Mouse (Mus musculus): ENCODE measurements at regions not wholly inside any gene's neighbourhood (a gene's known extent, or its start where the extent isn't known, plus 50 kb on each side); places are given as distances from the start of the nearest gene placed in this dataset.

GRCm38 (mm10) chr3:134033862-134034261 lies 202.4 kb upstream of the Cxxc4 start:
- TF ChIP-seq CTCF (IDR thresholded peaks at IDR 0.05; ENCODE audit: control insufficient read depth, insufficient read depth, low read length): no peak
- no peak for TF ChIP-seq POLR2A (IDR thresholded peaks at IDR 0.05; ENCODE audit: borderline replicate concordance, control insufficient read depth, low read depth, low read length)

Data from bone marrow, adult 2 months (tissue).